Mouse (Mus musculus): ENCODE measurements around the gene Orai1.

The Orai1 gene

DNA sequence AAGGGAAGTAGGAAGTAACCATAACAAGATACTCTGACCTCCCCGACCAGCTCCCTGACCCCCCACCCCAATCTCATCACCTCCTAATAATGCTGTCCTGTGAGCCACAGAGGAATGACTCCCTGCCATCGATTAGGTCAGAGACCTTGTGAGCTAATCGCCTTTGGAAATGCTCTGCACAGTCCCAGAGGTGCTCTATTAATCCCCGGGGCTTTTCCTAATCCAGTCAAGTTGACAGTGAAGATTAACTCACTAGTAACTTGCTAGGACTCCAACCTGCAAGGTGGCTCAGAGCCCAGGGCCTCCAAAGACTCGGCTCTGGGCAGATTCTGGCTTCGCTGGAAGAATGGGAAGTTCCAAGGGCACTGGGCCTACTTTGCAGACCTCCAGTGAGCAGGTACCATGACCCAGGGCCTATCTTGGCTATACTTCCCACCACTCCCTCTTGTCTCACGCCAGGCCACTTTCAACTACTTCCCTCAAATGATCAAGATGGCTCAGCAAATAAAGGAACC, 18.8 kb downstream of the Orai1 start:
- in situ Hi-C loops (cut with MseI, MboI), result no loop called here

DNA sequence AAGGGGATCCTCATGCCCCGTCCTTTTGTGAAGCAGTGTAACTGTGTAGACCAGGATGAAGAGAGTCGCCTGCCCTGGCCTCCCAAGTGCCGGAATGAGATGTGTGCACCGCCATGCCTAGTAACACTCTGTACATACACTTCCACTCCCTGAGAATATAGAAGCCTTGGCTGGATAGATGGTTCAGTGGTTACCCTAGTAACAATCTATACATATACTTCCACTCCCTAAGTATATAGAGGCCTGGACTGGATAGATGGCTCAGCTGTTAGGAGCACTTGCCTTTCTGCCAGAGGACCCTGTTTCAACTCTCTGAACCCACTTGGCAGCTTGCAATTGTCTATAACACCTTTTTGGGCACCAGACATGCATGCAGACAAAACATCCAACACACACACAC, 20.2 kb downstream of the Orai1 start:
- in situ Hi-C loops (cut with MseI, MboI), result no loop called here

DNA sequence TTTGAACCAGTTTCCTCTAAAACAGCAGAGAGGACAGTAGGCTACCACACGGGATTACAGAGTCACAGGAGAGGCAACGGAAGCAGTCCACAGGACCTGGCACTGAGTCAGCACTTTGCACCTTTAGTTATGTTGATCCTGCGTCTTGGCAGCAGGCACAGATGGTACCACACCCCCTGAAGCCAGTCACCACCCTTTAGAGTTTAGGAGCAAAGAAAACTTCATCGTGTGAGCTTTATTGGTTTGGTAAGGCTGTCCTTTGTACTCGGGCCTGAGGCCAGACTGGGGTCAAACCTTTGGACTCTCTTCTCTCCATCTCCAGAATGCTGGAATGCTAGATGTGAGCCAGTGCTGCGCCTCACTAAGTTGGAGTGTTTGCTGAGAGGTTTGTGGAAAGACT, 20.7 kb downstream of the Orai1 start:
- in situ Hi-C loops (cut with MseI, MboI), result no loop called here

DNA sequence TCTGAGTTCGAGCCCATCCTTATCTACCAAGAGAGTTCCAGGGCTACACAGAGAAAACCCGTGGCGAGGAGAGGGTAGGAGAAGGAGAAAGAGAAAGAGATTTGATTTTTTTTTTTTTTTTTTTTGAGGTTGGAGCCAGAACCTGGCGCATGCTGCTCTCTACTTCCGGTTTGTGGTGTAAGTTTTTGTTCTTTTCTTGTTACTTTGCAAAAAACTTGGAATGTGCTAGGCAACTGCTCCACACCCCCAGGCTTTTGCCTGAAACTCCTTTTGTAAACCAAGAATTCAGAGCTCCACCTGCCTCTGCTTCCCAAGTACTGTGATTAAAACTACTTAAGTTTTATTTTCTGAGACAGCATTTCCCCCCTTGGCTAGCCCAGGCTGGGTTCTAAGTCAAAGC, 23.2 kb downstream of the Orai1 start:
- in situ Hi-C loops (cut with MseI, MboI), result no loop called here

DNA sequence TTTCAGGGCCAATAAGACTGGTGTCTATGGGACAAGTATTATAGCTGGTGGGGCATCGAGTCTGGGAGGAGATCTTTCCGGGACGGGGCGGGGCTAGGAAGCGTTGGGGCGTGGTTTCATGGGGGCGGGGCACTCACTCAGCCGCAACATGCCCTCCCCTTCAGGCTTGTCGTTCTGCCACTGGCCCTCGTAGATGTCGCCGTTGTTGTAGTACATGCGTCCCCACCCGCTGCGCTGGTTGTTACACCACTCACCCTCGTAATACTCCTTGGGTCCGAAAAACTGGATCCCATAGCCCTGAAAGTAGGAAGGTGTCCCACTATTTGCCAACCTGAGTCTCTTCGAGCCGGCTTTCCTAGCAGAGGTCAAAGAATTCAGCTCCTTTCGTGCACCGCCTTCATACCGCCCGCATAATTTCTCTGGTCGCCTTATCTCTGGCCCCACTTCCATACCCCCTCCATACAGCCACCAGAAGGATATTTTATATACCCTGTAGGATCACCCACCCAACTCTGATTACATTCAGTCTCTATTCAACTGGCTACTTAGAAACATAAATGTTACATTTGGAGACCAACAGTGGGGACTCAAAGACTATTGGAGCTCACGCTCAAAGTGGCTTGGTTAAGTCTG, 24.4 kb downstream of the Orai1 start:
- in situ Hi-C loops (cut with MseI, MboI), result no loop called here

DNA sequence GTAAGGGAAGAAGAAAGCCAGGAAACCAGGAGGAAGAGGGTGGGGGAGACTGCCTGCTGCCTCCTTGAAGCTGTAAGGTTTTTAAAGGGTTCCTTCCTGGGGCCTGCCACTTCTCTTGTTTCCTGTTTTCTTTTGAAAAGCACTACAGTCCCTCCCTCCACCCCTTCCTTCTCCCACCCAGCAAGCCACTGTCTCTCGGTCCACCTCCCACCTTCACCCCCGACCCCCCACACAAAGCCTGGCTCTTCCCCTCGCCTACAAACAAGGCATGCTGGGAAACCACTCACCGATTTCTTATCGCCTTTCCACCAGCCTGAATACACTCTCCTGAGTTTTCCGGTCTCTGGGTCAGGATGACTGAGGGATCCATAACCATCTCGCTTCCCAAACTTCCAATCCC, 25.9 kb downstream of the Orai1 start:
- in situ Hi-C loops (cut with MseI, MboI), result no loop called here

DNA sequence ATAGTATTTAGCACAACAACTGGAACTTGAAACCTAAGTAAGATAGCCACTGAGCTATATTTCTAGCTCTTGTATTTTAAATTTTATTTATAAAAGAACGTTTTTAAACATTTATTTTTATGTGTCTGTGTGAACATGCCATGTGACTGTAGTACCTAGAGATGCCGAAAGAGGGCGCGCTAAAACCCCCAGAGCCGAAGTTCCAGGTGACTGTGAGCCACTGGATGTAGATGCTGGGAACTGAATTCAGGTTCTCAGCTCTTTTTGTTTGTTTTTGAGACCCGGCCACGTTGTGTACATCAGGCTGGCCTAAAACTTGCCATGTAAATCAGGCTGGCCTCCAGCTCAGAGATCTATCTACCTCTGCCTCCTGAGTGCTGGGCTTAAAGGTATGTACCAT, 29.0 kb downstream of the Orai1 start:
- in situ Hi-C loops (cut with MseI, MboI), result no loop called here

DNA sequence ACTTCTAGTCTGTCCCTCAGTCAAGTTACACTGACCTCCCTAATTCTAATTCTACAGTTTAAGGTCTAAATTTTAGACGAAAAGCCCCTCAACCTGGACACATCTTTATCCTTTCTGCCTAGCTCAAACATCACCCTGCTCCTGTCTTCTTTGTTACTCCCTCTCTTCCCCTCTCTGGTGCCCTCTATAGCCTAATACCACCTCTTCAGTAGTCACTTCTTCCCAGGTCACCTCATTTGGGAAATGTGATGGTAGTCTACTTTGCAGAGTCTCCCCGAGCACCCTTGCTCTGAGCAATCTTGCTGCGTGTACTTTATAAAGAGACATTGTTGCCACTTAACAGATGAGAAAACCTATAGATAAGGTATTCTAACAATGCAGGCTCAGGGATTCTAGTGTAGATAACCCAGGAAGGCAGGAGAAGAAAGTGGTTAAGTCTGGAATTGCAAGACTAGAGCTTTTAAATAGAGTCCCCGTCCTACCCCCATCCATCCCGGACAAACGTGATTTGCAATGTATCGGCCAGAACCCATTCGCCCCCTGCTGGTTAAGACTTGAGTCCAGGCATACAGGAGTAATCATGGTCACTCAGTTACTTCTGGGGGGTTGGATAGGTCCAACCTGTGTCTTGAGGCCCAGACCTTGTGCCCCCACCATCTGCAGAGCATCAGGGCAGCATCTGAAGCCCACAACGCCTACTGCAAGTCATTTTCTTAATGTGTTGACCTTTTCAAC, 30.9 kb downstream of the Orai1 start:
- in situ Hi-C loops (cut with MseI, MboI), result no loop called here

DNA sequence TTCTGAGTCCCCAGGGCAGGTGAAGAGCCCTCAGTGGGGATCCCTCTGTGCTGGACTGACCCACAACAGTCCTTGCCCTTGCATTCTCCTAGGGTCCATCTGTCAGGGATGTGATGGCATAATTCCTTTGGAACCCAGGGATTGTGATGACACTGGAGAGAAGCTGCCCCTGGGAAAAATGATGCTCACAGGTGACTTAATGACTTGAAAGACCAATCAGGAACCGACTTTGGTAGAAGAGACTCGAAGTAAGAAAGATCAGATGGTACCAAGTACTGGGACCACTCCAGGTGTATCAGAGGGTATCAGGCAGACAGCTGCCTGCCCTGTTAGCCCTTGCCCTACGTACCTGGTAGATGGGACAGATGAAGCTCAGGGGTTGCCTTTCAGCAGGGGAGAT, 32.0 kb downstream of the Orai1 start, which contains the start of gene Morn3:
Morn3 (minus strand) TSS at position 101 of the 400 bp plus-strand sequence.
- in situ Hi-C loops (cut with MseI, MboI), result no loop called here

DNA sequence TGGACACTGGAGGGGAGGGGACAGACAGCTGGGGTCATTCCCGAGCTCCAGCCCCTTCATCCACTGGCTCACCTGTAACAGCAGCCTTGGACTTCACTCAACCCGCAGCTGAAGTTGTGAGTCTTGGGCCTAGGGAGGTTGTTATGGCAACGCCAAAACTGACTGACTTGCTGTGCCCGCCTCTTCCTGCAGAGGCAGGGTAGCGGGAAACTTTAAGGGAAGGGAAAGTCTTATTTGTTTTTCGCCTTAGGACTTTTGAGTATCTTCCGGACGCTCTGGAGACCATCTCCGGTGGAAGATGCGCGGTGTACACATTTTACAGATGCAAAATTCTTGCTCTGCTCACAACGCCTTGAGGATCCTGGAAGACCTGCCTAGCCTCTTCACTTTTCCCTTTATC, 34.4 kb downstream of the Orai1 start:
- in situ Hi-C loops (cut with MseI, MboI), result no loop called here

DNA sequence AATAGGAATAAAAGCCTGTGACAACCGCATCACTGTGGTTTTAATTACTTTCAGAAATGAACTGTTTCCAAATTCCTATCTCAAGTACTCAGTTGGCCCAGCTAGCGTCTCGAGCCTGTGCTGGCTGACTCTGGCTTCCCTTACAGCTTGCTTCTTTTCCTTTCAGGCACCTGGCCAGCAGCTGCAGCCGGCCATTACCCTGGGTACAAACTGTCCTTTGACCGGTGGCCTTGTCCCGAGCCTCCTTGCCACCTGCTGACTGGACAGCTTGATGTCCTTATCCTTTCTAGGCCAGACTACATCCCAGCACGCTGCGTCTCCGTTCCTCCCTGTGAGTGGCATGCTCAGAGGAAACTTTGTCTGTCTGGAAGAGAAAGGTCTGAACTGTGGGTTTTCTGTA, 36.0 kb downstream of the Orai1 start:
- in situ Hi-C loops (cut with MseI, MboI), result no loop called here

DNA sequence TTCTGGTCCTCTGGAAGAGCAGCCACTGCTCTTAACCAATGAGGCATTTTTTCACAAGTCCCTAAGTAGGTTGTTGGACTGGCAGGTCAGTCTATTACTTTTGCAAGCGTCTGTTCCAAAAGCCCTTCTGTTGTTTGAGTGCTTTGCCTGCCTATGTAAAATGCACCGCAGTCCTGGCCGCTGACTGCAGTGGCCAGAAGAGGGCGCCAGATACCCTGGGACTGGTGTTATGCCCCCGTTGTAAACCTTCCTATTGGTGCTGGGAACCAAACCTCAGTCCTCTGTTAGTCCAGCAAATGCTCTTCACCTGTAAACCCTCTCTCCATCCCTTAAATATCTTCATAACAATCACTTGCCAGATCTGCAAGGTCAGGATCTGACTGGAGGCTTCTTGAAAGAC, 36.9 kb downstream of the Orai1 start:
- in situ Hi-C loops (cut with MseI, MboI), result no loop called here

DNA sequence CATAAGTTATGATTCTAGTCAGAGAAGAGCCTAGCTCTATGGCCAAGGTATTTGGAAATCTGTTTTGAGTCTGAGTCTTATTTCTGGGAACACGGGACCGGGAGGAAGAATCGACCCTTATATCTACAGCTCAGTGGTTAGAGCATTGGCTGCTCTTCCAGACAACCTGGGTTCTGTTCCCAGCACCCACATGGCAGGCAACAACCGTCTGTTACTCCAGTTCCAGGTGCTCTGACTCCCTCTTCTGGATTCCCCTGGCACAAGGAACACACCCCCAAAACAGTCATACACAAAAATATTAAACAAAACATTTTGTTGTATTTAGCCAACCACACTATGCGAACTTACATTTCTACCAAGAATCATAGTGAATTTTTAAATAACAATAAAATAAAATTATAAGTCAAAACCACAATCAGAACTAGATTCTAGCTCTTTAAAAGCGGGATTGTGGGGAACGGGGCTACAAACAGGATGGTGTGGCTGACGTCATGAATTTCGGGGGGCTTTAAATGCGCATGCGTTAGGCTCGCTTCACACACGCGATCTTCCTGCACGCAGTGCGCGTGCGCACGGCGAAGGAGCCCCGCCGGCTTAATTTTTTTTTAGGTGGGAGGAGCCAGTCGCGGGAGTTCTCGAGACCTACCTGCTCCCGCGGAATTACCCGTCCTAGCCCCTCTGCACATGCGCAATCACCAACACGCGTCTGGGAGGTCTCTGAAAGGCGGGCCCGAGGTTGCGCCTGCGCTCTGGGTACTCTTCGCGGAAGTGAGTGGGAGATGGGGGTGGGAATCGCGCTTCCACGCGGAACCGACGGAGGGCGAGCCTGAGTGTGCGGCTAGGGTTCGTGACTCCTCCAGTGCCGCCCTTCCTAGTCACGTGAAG, 42.7 kb downstream of the Orai1 start:
- in situ Hi-C loops (cut with MseI, MboI), result no loop called here

DNA sequence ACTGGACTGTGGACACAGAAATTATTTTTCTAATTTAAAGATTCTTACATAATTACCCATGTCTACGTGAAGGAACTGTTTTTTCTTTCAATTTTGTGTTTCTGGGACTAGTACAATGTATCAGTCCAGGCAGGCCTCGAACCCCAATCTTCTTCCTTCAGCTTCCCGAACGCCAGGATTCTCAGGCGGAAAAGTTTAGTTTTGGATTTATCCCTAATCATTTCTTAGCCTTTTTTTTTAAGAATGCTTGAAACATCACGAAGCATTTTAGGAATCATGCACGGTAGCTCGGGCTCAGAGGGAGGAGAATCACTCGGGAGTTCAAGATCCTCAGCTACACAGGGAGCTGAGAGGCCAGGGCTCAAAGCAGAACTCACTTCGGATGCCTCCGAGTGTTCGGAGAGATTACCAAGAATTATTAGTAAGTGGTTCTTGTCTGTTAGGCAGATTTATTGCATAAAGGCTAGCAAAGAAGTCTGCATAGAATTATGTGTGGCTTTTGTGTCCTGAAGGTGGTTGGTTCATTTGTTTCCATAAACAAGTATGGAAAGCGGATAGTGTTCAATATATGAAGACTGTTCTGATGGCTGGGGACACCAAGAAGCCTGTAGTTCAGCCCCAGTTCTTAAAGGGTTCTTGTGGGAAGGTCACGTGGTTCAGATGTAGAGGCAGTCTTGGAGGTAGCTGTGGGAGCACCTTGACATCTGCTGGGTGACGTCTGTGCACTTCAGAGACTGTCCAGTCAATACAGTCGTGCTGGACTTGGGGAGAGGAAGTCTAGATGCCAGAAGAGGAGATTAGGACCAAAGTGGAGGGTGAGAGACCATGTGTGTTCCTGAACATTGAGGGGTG, 43.6 kb downstream of the Orai1 start:
- in situ Hi-C loops (cut with MseI, MboI), result no loop called here

DNA sequence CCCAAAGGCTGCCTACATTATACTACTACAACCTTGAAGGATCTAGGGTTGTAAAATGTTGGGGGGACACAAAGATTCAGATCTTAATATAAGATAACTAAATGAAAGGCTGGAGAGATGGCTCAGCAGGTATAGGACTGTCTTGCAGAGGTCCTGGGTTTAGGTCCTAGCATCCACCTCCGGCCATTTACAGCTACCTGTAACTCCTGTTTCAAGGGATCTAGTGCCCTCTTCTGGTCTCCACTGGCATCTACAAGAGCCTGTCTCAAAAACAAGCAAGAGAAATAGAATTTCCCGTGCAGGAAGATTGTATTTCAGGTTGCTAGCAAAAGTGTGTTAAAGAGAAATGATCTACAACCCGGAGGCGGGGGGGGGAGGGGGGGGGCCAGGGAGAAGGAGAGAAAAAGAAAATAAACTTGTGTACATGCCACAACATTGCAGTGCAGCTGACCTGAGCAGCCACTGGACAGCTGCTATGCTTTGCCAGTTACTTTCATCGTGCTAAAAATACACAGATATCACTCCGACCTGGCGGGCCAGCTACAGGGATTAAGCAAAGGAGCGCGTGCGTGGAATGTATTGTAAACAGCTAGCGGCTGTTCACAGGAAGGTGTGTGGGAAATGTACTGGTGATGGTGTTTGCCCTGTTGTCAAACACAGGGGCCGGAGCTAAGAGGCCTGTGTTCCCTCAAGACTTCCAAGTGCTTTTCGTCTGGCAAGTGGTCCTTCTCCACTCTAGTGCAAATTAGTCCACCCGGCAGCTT, 45.1 kb downstream of the Orai1 start:
- in situ Hi-C loops (cut with MseI, MboI), result loop anchor here in 1 of 2 experiments (5.0 to 10.0 kb wide), 2 partner anchors 55 to 112 kb away; no protein-coding TSS in a partner anchor

DNA sequence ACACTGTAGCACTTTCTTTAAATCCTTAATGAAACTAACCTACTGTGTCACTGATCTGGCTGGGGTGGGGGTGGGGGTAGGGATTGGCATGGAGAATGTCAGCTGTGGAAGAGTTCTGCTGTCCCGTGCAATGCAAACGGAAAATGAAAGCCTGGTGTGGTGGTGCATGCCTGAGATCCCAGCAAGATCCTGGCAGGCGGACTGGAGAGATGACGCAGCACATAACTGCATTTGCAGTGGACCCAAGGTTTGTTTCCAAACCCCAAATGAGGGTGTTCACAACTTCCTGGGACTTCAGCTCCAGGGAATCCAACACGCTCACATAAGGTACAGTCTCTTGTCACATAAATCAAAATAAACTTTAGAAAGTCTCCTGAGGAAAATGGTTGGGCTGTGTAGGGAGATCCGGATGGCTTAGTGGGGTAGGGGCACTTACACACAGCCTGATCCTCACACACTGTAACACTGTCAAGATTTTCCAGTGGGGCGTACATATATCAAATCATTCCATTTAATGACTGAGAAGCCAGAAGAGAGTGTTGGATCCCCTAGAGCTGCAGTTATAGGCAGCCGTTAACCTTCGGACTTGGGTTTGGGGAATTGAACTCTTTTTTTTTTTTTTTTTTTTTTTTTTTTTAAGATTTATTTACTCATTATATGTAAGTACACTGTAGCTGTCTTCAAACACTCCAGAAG, 46.0 kb downstream of the Orai1 start:
- in situ Hi-C loops (cut with MseI, MboI), result loop anchor here in 1 of 2 experiments (5.0 to 10.0 kb wide), 2 partner anchors 54 to 111 kb away; no protein-coding TSS in a partner anchor

DNA sequence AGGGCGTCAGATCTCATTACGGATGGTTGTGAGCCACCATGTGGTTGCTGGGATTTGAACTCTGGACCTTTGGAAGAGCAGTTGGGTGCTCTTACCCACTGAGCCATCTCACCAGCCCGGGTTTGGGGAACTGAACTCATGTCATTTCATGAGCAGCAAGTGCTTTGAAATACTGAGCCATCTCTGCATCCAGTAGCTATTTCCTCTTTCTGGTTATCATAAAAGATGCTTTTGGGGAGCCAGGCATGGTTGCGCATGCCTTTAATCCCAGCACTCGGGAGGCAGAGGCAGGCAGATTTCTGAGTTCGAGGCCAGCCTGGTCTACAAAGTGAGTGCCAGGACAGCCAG, 46.5 kb downstream of the Orai1 start:
- in situ Hi-C loops (cut with MseI, MboI), result loop anchor here in 1 of 2 experiments (5.0 to 10.0 kb wide), 2 partner anchors 53 to 111 kb away; no protein-coding TSS in a partner anchor

DNA sequence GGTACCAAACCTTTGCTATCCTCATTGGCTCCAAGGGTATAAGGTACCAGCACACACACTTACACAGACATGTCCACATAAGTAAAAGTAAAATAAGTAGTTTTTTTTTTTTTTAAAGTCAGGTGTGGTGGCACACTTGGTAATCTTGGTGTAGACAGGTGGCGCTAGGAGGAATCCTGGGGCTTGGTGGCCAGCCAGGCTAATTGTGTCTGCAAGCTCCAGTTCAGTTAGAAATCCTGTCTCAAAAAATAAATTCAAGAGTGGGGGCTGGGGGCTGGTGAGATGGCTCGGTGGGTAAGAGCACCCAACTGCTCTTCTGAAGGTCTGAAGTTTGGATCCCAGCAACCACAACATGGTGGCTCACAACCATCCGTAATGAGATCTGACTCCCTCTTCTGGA, 48.3 kb downstream of the Orai1 start:
- in situ Hi-C loops (cut with MseI, MboI), result loop anchor here in 1 of 2 experiments (5.0 to 10.0 kb wide), 2 partner anchors 52 to 109 kb away; no protein-coding TSS in a partner anchor

DNA sequence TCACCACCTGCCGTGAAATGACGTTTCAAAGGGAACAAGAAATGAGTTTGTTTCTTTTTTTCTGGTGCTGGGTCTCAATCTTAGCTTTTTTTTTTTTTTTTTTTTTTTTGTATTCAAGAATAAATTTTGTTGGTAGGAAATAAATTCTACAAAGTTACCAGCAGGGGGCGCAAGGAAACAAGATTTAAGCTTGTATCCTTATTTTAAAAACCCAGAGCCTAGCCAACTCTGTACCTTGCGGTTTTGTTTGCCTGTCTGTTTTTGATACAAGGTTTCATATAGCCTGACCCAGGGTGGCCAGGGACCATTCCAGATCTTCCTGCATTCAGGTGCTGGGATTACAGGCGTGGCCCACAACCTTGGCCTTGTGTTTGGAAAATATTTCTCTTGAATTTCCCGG, 49.3 kb downstream of the Orai1 start:
- in situ Hi-C loops (cut with MseI, MboI), result loop anchor here in 1 of 2 experiments (5.0 to 10.0 kb wide), 2 partner anchors 51 to 108 kb away; no protein-coding TSS in a partner anchor
